Mouse (Mus musculus) liver, embryonic 14.5 days (tissue): ENCODE results near the gene Dpp4.

Source experiments
- CTCF ChIP-seq: IDR thresholded peaks from 2 replicates; pipeline ENCODE4 v1.5.1; 2016; ENCODE audit warnings: antibody characterized with exemption, low read depth, control low read depth
- EP300 ChIP-seq: IDR thresholded peaks from 2 replicates; pipeline ENCODE4 v1.6.1; 2016; ENCODE audit warnings: antibody characterized with exemption, low read depth

- TF ChIP-seq CTCF = no peak
- TF ChIP-seq EP300 = no peak
Measured at GRCm38 (mm10) chr2:62399361-62399760, 12.7 kb downstream of the Dpp4 start.
